Mouse (Mus musculus) G1E (cell line): ENCODE data around the gene Pdha2. TPM values are rescaled to one million over a fixed set of nuclear protein-coding genes. Genes with fewer than 3 reads are reported as not detected.

Experiments
- ATAC-seq: 2 replicates; pipeline ENCODE4 v1.8.0; 2016; ENCODE audit warnings: mild to moderate bottlenecking; ENCODE audit not compliant: insufficient number of reproducible peaks, poor library complexity, low FRiP score, severe bottlenecking; ENCODE audit errors: extremely low read depth
- DNase-seq: peaks from one replicate; pipeline ENCODE4 v3.0.0; 2012; ENCODE audit warnings: low spot score
- H3K27me3 ChIP-seq: 2 replicates; pipeline ENCODE4 v1.6.1; 2012; ENCODE audit warnings: mild to moderate bottlenecking, low read length, inconsistent platforms; ENCODE audit not compliant: insufficient read depth
- H3K36me3 ChIP-seq: replicated peaks from 2 replicates; pipeline ENCODE3; 2012; ENCODE audit warnings: mild to moderate bottlenecking, inconsistent platforms
- H3K4me1 ChIP-seq: 2 replicates; pipeline ENCODE4 v1.6.1; 2012; ENCODE audit warnings: low read depth, low read length, inconsistent platforms, mixed read lengths; ENCODE audit not compliant: insufficient read depth
- H3K4me3 ChIP-seq: 2 replicates; pipeline ENCODE4 v1.5.1; 2012; ENCODE audit warnings: low read depth, mild to moderate bottlenecking, inconsistent platforms, low read length, moderate library complexity, mixed read lengths
- H3K9me3 ChIP-seq: replicated peaks from 2 replicates; pipeline ENCODE4 v1.6.1; 2012; ENCODE audit warnings: inconsistent platforms
- CTCF ChIP-seq: IDR thresholded peaks from 2 replicates; pipeline ENCODE4 v1.5.1; 2012; ENCODE audit warnings: low read depth, low read length, inconsistent platforms, mixed read lengths
- GATA1 ChIP-seq: IDR thresholded peaks from 2 replicates; pipeline ENCODE4 v1.6.1; 2012; ENCODE audit warnings: borderline replicate concordance, low read length, inconsistent platforms, mixed read lengths
- GATA2 ChIP-seq: IDR thresholded peaks from 2 replicates; pipeline ENCODE4 v1.6.1; 2012; ENCODE audit warnings: low read depth, low read length, inconsistent platforms, borderline replicate concordance
- POLR2AphosphoS5 ChIP-seq: IDR thresholded peaks from 2 replicates; pipeline ENCODE4 v1.6.1; 2012; ENCODE audit warnings: low read depth, low read length, inconsistent platforms; ENCODE audit not compliant: insufficient replicate concordance
- TAL1 ChIP-seq: conservative IDR thresholded peaks from 2 replicates; pipeline ENCODE4 v1.6.1; 2012; ENCODE audit warnings: low read depth, low read length, inconsistent platforms, mixed read lengths
- polyA plus RNA-seq: library from polyadenylated mRNA; stranded (reverse); fragments of >175 nt; gene quantifications from 2 replicates; pipeline ENCODE4 v1.2.3, GENCODE M21; 2012
- total RNA-seq, 2 experiments: library from RNA; stranded (forward) in 1 of 2; stranded (reverse) in 1 of 2; fragments of 200-1000 nt in 1 of 2; fragments of >200 nt in 1 of 2; fragmentation: Nextera tagmentation in 1 of 2; gene quantifications; 2 replicates each; pipeline ENCODE4 v1.2.3; 2014 to 2017

The Pdha2 gene
- total and polyA plus RNA-seq, 3 experiments = 0.05 TPM; not detected in 2

DNA sequence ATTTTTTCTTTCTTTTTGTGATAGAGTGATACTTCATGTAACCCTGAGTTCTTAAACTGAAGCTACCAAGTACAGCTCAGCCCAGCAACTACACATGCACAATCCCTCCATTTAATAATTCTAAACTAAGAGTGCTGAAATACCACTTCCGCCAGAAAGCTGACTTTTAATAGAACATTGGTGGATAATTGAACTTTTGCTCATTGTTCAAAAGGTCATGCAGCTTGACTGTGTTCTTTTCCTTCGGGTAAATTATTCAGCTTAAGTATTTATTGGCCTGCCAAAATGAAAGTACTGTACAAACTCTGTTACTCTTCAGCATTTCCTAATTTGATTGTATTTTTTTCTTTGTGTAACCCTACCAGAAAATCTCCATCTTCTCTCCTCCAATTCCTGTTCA, 10.4 kb downstream of the Pdha2 start:
- TF ChIP-seq CTCF (no peak), GATA1 (no peak), POLR2AphosphoS5 (no peak), TAL1 (no peak), GATA2 (no peak)
- no peak overlapping the region for H3K4me3 ChIP-seq
- H3K4me1 ChIP-seq = no peaks in the 10 kb centered on the region
- H3K9me3 ChIP-seq = no peaks in the 10 kb centered on the region
- ATAC-seq (no peak), DNase-seq (no peak)
- H3K27me3 ChIP-seq = no peaks in the 10 kb centered on the region
- no peaks in the 10 kb centered on the region for H3K36me3 ChIP-seq

DNA sequence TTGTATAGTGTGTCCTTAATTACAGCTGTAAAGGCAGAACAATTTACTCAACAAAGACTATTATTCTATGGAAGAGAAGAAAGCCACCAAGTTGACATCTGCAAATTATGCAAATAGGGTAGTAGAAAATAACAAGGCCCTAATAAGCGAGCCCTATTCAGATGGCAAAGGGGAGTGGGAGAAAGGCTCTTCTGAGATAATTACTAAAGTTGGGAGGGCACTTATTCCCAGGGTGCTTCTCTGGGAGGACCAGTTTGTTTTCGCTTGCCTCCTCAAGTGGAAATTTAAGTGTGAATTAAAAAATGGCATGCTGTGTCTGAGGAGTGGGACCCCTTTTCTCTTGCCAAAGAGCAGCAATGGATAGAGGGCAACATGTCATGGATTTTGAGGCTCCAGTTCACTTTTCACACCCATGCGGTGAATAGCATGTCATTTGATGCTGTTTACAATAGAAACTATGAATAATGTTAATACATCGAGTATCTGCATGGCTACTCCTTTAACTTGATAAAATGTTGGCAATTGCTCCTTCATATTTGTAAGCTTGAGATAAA, 14.8 kb downstream of the Pdha2 start:
- Histone ChIP-seq H3K9me3 (no peaks in the 10 kb centered on the region), H3K4me1 (no peaks in the 10 kb centered on the region), H3K4me3 (no peak overlapping the region), H3K27me3 (no peaks in the 10 kb centered on the region), H3K36me3 (no peaks in the 10 kb centered on the region)
- no peak for TF ChIP-seq TAL1
- no peak for TF ChIP-seq POLR2AphosphoS5
- DNase-seq (no peak), ATAC-seq (no peak)

DNA sequence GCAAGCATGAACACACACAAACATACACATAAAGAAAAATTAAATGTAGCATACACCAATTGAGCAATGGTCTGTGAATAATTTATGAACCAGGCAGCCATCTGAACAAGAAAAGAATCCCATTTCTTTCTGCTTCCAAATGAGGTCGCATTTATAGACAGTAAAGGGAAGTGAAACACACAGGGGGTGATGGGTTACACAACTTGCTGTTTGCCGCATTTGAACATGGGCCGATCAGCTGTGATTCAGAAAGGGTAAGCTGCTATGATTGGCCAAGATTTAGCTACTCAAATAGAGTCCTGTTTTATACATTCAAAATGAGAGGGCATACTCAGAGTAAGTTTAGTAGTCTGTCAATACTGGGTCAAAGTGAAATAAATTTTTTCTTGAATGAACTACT, 20.5 kb downstream of the Pdha2 start:
- ATAC-seq = no peak
- H3K4me1 ChIP-seq = no peaks in the 10 kb centered on the region
- no peak overlapping the region for H3K4me3 ChIP-seq
- 0 out of 2 replicates have a peak, but pooled peaks cover 2% of the 10 kb centered on the region for H3K27me3 ChIP-seq
- no peaks in the 10 kb centered on the region for H3K36me3 ChIP-seq
- H3K9me3 ChIP-seq = no peaks in the 10 kb centered on the region
- DNase-seq = no peak
- TF ChIP-seq GATA2 = no peak
- TF ChIP-seq CTCF = no peak
- TF ChIP-seq TAL1 = no peak
- TF ChIP-seq POLR2AphosphoS5 = no peak
- no peak for TF ChIP-seq GATA1

DNA sequence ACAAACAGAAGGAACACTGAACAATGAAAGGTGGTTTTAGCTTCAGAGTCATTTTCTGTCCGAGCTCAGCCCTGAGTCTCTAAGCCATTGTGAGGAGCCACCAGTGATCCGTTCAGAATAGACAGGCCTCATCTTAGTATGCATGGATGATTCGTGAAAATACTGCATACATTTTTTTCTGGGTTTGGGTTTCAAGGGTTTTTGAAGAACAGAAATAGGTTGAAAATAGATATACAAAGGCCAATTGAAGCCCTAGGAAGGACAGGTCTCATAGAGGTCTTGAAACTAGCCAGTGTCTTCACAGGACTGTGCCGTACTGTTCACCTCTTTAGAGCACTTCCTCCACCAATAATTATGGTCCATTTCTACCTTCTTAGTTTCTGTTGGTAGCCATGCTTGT, 21.7 kb downstream of the Pdha2 start:
- Histone ChIP-seq H3K4me1 (no peaks in the 10 kb centered on the region), H3K36me3 (no peaks in the 10 kb centered on the region), H3K27me3 (0 out of 2 replicates have a peak, but pooled peaks cover 2% of the 10 kb centered on the region), H3K4me3 (no peak overlapping the region), H3K9me3 (no peaks in the 10 kb centered on the region)
- no peak for ATAC-seq
- DNase-seq = no peak
- TF ChIP-seq POLR2AphosphoS5 (no peak), GATA1 (no peak), GATA2 (no peak), TAL1 (no peak), CTCF (no peak)

DNA sequence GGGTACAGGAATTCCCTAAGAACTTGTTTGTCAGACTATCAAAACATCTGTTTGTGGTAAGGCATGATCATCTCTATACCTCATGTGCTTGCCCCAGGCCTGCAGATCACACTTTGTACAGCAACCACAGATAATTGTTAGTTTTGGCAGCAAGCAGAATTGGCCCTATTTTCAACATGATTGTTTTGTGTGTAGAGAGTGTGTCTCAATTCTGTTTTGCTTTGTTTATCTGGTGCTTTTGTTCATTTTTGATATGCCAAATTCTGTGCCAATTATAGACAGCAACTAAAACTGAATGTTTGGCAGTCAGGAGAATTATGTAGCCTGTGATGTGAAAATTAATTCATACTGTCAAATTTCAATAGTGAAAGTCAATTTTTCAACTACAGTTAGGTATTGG, 51.2 kb downstream of the Pdha2 start:
- Histone ChIP-seq H3K4me3 (no peak overlapping the region), H3K4me1 (no peaks in the 10 kb centered on the region), H3K36me3 (no peaks in the 10 kb centered on the region), H3K27me3 (no peaks in the 10 kb centered on the region), H3K9me3 (no peaks in the 10 kb centered on the region)
- DNase-seq (no peak), ATAC-seq (no peak)
- TF ChIP-seq TAL1 (no peak), CTCF (no peak), GATA1 (no peak), POLR2AphosphoS5 (no peak), GATA2 (no peak)
